ENCODE assay signal across 10 mouse cellular contexts in the genomic region with DNA sequence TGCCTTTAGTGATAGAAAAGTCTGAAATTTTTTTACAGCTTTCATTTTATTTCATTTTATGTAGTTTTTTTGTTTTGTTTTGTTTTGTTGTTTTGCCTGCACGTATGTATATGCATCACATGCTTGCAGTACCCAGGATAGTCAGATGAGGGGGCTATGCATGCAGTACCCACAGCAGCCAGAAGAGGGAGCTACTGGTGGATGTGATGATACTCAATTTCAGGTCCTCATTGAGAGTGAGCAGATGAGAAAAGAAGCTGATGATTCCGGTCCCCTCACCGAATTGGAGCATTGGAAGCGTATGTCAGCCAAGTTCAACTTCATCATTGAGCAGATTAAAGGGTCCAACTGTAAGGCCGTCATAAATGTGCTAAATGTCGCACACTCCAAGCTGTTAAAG. TPM values are rescaled to one million over a fixed set of nuclear protein-coding genes. Genes with fewer than 3 reads are reported as not detected.
A peak's percentile ranks its signal among the peaks of the same experiment; 100 is the strongest.
DNase-seq lines count a peak whose midpoint lies in the region; ATAC-seq and TF ChIP-seq lines count a peak whose summit lies in the region.
"Had no signal": no experiment of that assay in that cellular context is flagged by ENCODE, and none has a peak within 500 bp of the region (broad histone marks: within the 10 kb centered on the region; RNA-seq: fewer than 3 reads in every experiment).

No protein-coding gene starts in this region.

- H3K27me3 ChIP-seq in heart, adult 2 months (ENCODE audit: control insufficient read depth, insufficient read depth, low read length) = no peaks in the 10 kb centered on the region
- H3K27me3 ChIP-seq in midbrain, embryonic 11.5 days (ENCODE audit: control insufficient read depth, insufficient read depth, low read length) = no peaks in the 10 kb centered on the region
- no peaks in the 10 kb centered on the region for H3K27me3 ChIP-seq in midbrain, embryonic 15.5 days (replicated peaks)
- H3K27me3 ChIP-seq: neural tube, embryonic 13.5 days had no signal

- no peak for ATAC-seq in midbrain, embryonic 11.5 days (ENCODE audit: low FRiP score)
- no peak for ATAC-seq in midbrain, embryonic 15.5 days (replicated peaks)
- no peak for ATAC-seq in megakaryocyte progenitor cell, adult 5-6 weeks (replicated peaks; ENCODE audit: poor library complexity)

- TF ChIP-seq POLR2A in heart, adult 2 months (IDR thresholded peaks at IDR 0.05; ENCODE audit: insufficient read depth, low read depth, low read length) = no peak

- no peak overlapping the region for H3K27ac ChIP-seq in heart, adult 2 months
- H3K27ac ChIP-seq in midbrain, embryonic 11.5 days (ENCODE audit: low read depth, low read length) = no peak overlapping the region
- no peak overlapping the region for H3K27ac ChIP-seq in midbrain, embryonic 15.5 days
- H3K27ac ChIP-seq in ES-E14 (ENCODE audit: insufficient read depth, low read depth, low read length, poor library complexity, severe bottlenecking) = no peak overlapping the region
- H3K27ac ChIP-seq: neural tube, embryonic 13.5 days had no signal

- intact Hi-C loops in heart, adult 2 months (cut with DNase I) = no loop called here
- intact Hi-C loops in heart, postnatal 25 days (cut with DNase I) = no loop called here

- no peak for DNase-seq in heart, adult 2 months
- no peak for DNase-seq in heart, postnatal 25 days (ENCODE audit: low spot score)
- DNase-seq in midbrain, embryonic 11.5 days (ENCODE audit: low spot score, missing footprints) = peak; percentile 89
- peak; percentile 90 for DNase-seq in ES-E14 (ENCODE audit: low read depth, low spot score)
- peak; percentile 14 to 28 for DNase-seq in natural killer cell, adult 2 months (ENCODE audit: low spot score in 2 of 2)
- DNase-seq in right cerebral cortex, adult 18-20 months = no peak
- DNase-seq: gastrocnemius, postnatal 36 days had no signal

- TF ChIP-seq CTCF in heart, adult 2 months (IDR thresholded peaks at IDR 0.05) = peak; percentile 44

- H3K9me3 ChIP-seq in midbrain, embryonic 11.5 days (ENCODE audit: control insufficient read depth, low read length) = peaks cover 2% of the 10 kb centered on the region; the same call in 1 of the 2 replicates
- no peaks in the 10 kb centered on the region for H3K9me3 ChIP-seq in midbrain, embryonic 15.5 days
- H3K9me3 ChIP-seq in ES-E14 (ENCODE audit: control insufficient read depth, insufficient read depth, low read depth, low read length) = no peaks in the 10 kb centered on the region
- H3K9me3 ChIP-seq: neural tube, embryonic 13.5 days had no signal

- TF ChIP-seq EP300 in heart, adult 2 months (IDR thresholded peaks at IDR 0.05; ENCODE audit: insufficient read depth, low read depth, low read length) = no peak

- no peak overlapping the region for H3K9ac ChIP-seq in heart, adult 2 months (ENCODE audit: low read depth, low read length)
- no peak overlapping the region for H3K9ac ChIP-seq in midbrain, embryonic 11.5 days (ENCODE audit: low read length)
- no peak overlapping the region for H3K9ac ChIP-seq in midbrain, embryonic 15.5 days
- H3K9ac ChIP-seq in ES-E14 (ENCODE audit: insufficient read depth, low read depth, low read length, poor library complexity, severe bottlenecking) = no peak overlapping the region
- H3K9ac ChIP-seq: neural tube, embryonic 13.5 days had no signal

- no peaks in the 10 kb centered on the region for H3K4me1 ChIP-seq in heart, adult 2 months (ENCODE audit: control insufficient read depth, insufficient read depth, low read length)
- no peaks in the 10 kb centered on the region for H3K4me1 ChIP-seq in midbrain, embryonic 11.5 days (ENCODE audit: control insufficient read depth, insufficient read depth, low read length)
- no peaks in the 10 kb centered on the region; the same call in 1 of the 2 replicates for H3K4me1 ChIP-seq in midbrain, embryonic 15.5 days
- H3K4me1 ChIP-seq in ES-E14 (ENCODE audit: control insufficient read depth in 2 of 2, insufficient read depth in 2 of 2, low read length in 2 of 2, poor library complexity in 1 of 2) = peaks cover 5 to 10% of the 10 kb centered on the region in 2 experiments; a peak in 3 of 4 replicates
- H3K4me1 ChIP-seq: neural tube, embryonic 13.5 days had no signal

- in situ Hi-C loops in ES-E14 (cut with MboI; ENCODE audit: low sequenced_read_pairs in 2 of 2, unreplicated experiment in 2 of 2) = no loop called here

- H3K4me3 ChIP-seq in heart, adult 2 months = no peak overlapping the region
- H3K4me3 ChIP-seq in midbrain, embryonic 11.5 days (ENCODE audit: low read depth, low read length) = no peak overlapping the region
- no peak overlapping the region for H3K4me3 ChIP-seq in midbrain, embryonic 15.5 days
- H3K4me3 ChIP-seq in ES-E14 (ENCODE audit: insufficient read depth in 1 of 2, low read depth in 1 of 2, low read length in 2 of 2, poor library complexity in 1 of 2, severe bottlenecking in 1 of 2) = no peak overlapping the region
- H3K4me3 ChIP-seq: neural tube, embryonic 13.5 days had no signal

- H3K36me3 ChIP-seq in heart, adult 2 months (ENCODE audit: control insufficient read depth, insufficient read depth, low read length) = no peaks in the 10 kb centered on the region
- no peaks in the 10 kb centered on the region for H3K36me3 ChIP-seq in midbrain, embryonic 11.5 days (ENCODE audit: control insufficient read depth, insufficient read depth, low read length)
- H3K36me3 ChIP-seq in midbrain, embryonic 15.5 days (replicated peaks) = no peaks in the 10 kb centered on the region
- peaks cover 25% of the 10 kb centered on the region; the same call in 1 of the 2 replicates for H3K36me3 ChIP-seq in ES-E14 (ENCODE audit: control insufficient read depth, insufficient read depth, low read length, poor library complexity, severe bottlenecking)
- H3K36me3 ChIP-seq: neural tube, embryonic 13.5 days had no signal

- 97% methylated on average over 6 of the region's 6 CpGs for WGBS in heart, adult 2 months
- 95% methylated on average over 6 of the region's 6 CpGs for WGBS in midbrain, embryonic 11.5 days
- WGBS in midbrain, embryonic 15.5 days = 94% methylated on average over 6 of the region's 6 CpGs

- H3K4me2 ChIP-seq in midbrain, embryonic 11.5 days = no peak overlapping the region
- H3K4me2 ChIP-seq in midbrain, embryonic 15.5 days = no peak overlapping the region
- H3K4me2 ChIP-seq: neural tube, embryonic 13.5 days had no signal

- no peaks in the 10 kb centered on the region for H3K79me2 ChIP-seq in heart, adult 2 months (replicated peaks; ENCODE audit: control insufficient read depth, insufficient read depth, low read length)

TF ChIP-seq in ES-E14, 5 proteins besides CTCF, POLR2A, EP300 and RAD21:
- TF ChIP-seq MAFK (IDR thresholded peaks at IDR 0.05; ENCODE audit: insufficient read depth, low read depth, low read length) = no peak
- 0 out of 2 replicates have a peak, but pooled peaks have one; percentile 59 for TF ChIP-seq HCFC1 (IDR thresholded peaks at IDR 0.05; ENCODE audit: borderline replicate concordance, insufficient read depth, low read length)
- 0 out of 2 replicates have a peak, but pooled peaks have one; percentile 58 for TF ChIP-seq ZNF384 (IDR thresholded peaks at IDR 0.05; ENCODE audit: low read depth, low read length)
- no peak for TF ChIP-seq ZC3H11A (IDR thresholded peaks at IDR 0.05; ENCODE audit: borderline replicate concordance, low read depth, low read length)

RNA-seq across cellular contexts. Expression of a gene that starts 26.3 kb away (rescaled TPM):
- total RNA-seq in heart, adult 2 months (2021) = 100 to 1,000 TPM; 146 to 164 TPM
- polyA plus RNA-seq in heart, adult 2 months (2012; rRNA removed) = 65.7 and 118 TPM in 2 replicates
- total RNA-seq in heart, postnatal 25 days (2021) = 100 to 1,000 TPM; 141 to 164 TPM
- 277 and 302 TPM in 2 replicates for polyA plus RNA-seq in midbrain, embryonic 11.5 days (2014; fragmentation: Nextera tagmentation; extraction: Ambion mirVana)
- polyA plus RNA-seq in midbrain, embryonic 15.5 days (2015; fragmentation: Nextera tagmentation; extraction: Ambion mirVana) = 128 and 131 TPM in 2 replicates
- 283 and 284 TPM in 2 replicates for total RNA-seq in ES-E14 (2012; rRNA removed)
- total RNA-seq in megakaryocyte progenitor cell, adult 5-6 weeks (2015) = 112 and 117 TPM in 2 replicates
- total RNA-seq in megakaryocyte progenitor cell, adult 5-6 weeks (2017) = 118 and 129 TPM in 2 replicates

RNA-seq across cellular contexts. Expression of a gene that starts 28.9 kb away (rescaled TPM):
- total RNA-seq in heart, adult 2 months (2021) = 1 to 10 TPM in 1 of 2 experiments, under 1 TPM in 1; 0.97 to 1.2 TPM
- 0.45 and 1.00 TPM in 2 replicates for polyA plus RNA-seq in heart, adult 2 months (2012; rRNA removed)
- 1 to 10 TPM in 1 of 2 experiments, under 1 TPM in 1; 0.50 to 1.2 TPM for total RNA-seq in heart, postnatal 25 days (2021)
- 1.1 and 1.5 TPM in 2 replicates for polyA plus RNA-seq in midbrain, embryonic 11.5 days (2014; fragmentation: Nextera tagmentation; extraction: Ambion mirVana)
- polyA plus RNA-seq in midbrain, embryonic 15.5 days (2015; fragmentation: Nextera tagmentation; extraction: Ambion mirVana) = 2.0 and 2.7 TPM in 2 replicates
- total RNA-seq in ES-E14 (2012; rRNA removed) = 19.5 and 28.0 TPM in 2 replicates
- 25.8 and 27.1 TPM in 2 replicates for total RNA-seq in megakaryocyte progenitor cell, adult 5-6 weeks (2015)
- 19.6 and 34.1 TPM in 2 replicates for total RNA-seq in megakaryocyte progenitor cell, adult 5-6 weeks (2017)

Comparison
In these comparisons a context has a peak if more than half of its experiments do, and no peak if none do; other contexts are left out.
1. DNase-seq: peak in midbrain, embryonic 11.5 days (single experiment), ES-E14 (single experiment) and natural killer cell, adult 2 months (2 of 2); none in heart, adult 2 months (0 of 2), heart, postnatal 25 days (single experiment) and right cerebral cortex, adult 18-20 months (single experiment).